ENCODE assay signal across 15 mouse cellular contexts in the genomic region with DNA sequence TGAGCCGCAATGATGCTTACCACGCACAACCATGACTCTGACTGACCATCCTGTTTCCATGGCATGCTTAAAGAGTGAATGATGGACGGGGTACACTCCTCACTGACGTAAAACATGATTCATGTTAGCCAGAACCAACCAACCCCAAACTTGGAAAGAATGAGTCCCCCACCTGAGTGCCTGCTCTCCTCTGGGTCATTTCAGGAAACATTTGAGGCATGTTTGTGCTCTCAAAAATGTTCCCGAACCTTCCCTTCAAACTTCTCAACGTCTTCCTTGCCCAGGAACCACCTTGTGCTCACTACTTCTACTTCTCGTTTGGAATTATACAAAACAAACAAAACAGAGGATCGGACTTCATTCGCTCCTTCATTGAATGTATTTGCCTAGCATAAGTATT.
DNase-seq lines count a peak whose midpoint lies in the region; ATAC-seq and TF ChIP-seq lines count a peak whose summit lies in the region.
"Had no signal": no experiment of that assay in that cellular context is flagged by ENCODE, and none has a peak within 500 bp of the region (broad histone marks: within the 10 kb centered on the region; RNA-seq: fewer than 3 reads in every experiment).

No protein-coding gene starts in this region.

- TF ChIP-seq CTCF in lung, embryonic 14.5 days (IDR thresholded peaks at IDR 0.05; ENCODE audit: low read depth) = no peak
- TF ChIP-seq CTCF in lung, adult 2 months (IDR thresholded peaks at IDR 0.05; ENCODE audit: insufficient read depth, low read length) = no peak

- DNase-seq in forebrain, embryonic 10.5 days (ENCODE audit: extremely low spot score, low spot score) = no peak
- no peak for DNase-seq in lung, embryonic 14.5 days
- DNase-seq in lung, adult 2 months = no peak
- no peak for DNase-seq in limb, embryonic 14.5 days (ENCODE audit: low spot score)
- DNase-seq in cerebellum, postnatal 25 days = no peak
- no peak for DNase-seq in ovary, postnatal 14 days (ENCODE audit: low spot score)
- DNase-seq: cerebellum, adult 11 months; gastrocnemius, postnatal 14 days; kidney, postnatal 25 days had no signal

- H3K9me3 ChIP-seq in forebrain, embryonic 10.5 days = no peaks in the 10 kb centered on the region
- H3K9me3 ChIP-seq in forebrain, embryonic 13.5 days (replicated peaks) = no peaks in the 10 kb centered on the region
- no peaks in the 10 kb centered on the region for H3K9me3 ChIP-seq in lung, embryonic 14.5 days (ENCODE audit: low read depth, low read length)
- H3K9me3 ChIP-seq in embryonic facial prominence, embryonic 13.5 days = no peaks in the 10 kb centered on the region
- H3K9me3 ChIP-seq in limb, embryonic 14.5 days (ENCODE audit: control insufficient read depth, low read length) = no peaks in the 10 kb centered on the region
- H3K9me3 ChIP-seq: liver, embryonic 12.5 days; megakaryocyte, embryonic 14.5 days; neural tube, embryonic 12.5 days had no signal

- no peak overlapping the region for H3K4me2 ChIP-seq in forebrain, embryonic 13.5 days
- peak overlapping the region; percentile 68 for H3K4me2 ChIP-seq in lung, embryonic 14.5 days
- H3K4me2 ChIP-seq in embryonic facial prominence, embryonic 13.5 days = 0 out of 2 replicates have a peak overlapping the region, but pooled peaks have one; percentile 85
- no peak overlapping the region for H3K4me2 ChIP-seq in limb, embryonic 14.5 days (replicated peaks; ENCODE audit: low read depth, low read length, severe bottlenecking)

- no peak overlapping the region for H3K9ac ChIP-seq in forebrain, embryonic 13.5 days
- no peak overlapping the region for H3K9ac ChIP-seq in lung, embryonic 14.5 days
- no peak overlapping the region for H3K9ac ChIP-seq in embryonic facial prominence, embryonic 13.5 days
- no peak overlapping the region for H3K9ac ChIP-seq in limb, embryonic 14.5 days (ENCODE audit: low read depth, low read length, severe bottlenecking)
- H3K9ac ChIP-seq: liver, embryonic 12.5 days had no signal

- H3K27ac ChIP-seq in forebrain, embryonic 10.5 days = peak overlapping the region; percentile 98
- H3K27ac ChIP-seq in forebrain, embryonic 13.5 days = no peak overlapping the region
- peak overlapping the region; percentile 99 for H3K27ac ChIP-seq in lung, embryonic 14.5 days (ENCODE audit: low read depth)
- H3K27ac ChIP-seq in embryonic facial prominence, embryonic 13.5 days = peak overlapping the region; percentile 97; the same call in 1 of the 2 replicates
- H3K27ac ChIP-seq in limb, embryonic 14.5 days (replicated peaks; ENCODE audit: low read depth, low read length) = peak overlapping the region; percentile 97
- H3K27ac ChIP-seq: liver, embryonic 12.5 days had no signal

- peaks cover 28% of the 10 kb centered on the region for H3K27me3 ChIP-seq in forebrain, embryonic 10.5 days (ENCODE audit: poor library complexity, severe bottlenecking)
- peaks cover 5% of the 10 kb centered on the region; the same call in 1 of the 2 replicates for H3K27me3 ChIP-seq in forebrain, embryonic 13.5 days
- H3K27me3 ChIP-seq in lung, embryonic 14.5 days (ENCODE audit: insufficient read depth, low read length) = no peaks in the 10 kb centered on the region
- 0 out of 2 replicates have a peak, but pooled peaks cover under 1% of the 10 kb centered on the region for H3K27me3 ChIP-seq in embryonic facial prominence, embryonic 13.5 days
- no peaks in the 10 kb centered on the region for H3K27me3 ChIP-seq in limb, embryonic 14.5 days (ENCODE audit: control insufficient read depth, insufficient read depth, low read length)
- H3K27me3 ChIP-seq: megakaryocyte, embryonic 14.5 days; neural tube, embryonic 12.5 days had no signal

- 68% methylated on average over 9 of the region's 9 CpGs for WGBS in forebrain, embryonic 10.5 days
- WGBS in forebrain, embryonic 13.5 days = 68% methylated on average over 9 of the region's 9 CpGs
- 66% methylated on average over 9 of the region's 9 CpGs for WGBS in lung, embryonic 14.5 days
- 75% methylated on average over 9 of the region's 9 CpGs for WGBS in lung, adult 2 months
- 74% methylated on average over 9 of the region's 9 CpGs for WGBS in embryonic facial prominence, embryonic 13.5 days
- WGBS in limb, embryonic 14.5 days = 78% methylated on average over 9 of the region's 9 CpGs

- H3K4me3 ChIP-seq in forebrain, embryonic 10.5 days = no peak overlapping the region
- no peak overlapping the region for H3K4me3 ChIP-seq in forebrain, embryonic 13.5 days
- no peak overlapping the region for H3K4me3 ChIP-seq in lung, embryonic 14.5 days (ENCODE audit: low read depth, low read length)
- no peak overlapping the region for H3K4me3 ChIP-seq in lung, adult 2 months (replicated peaks; ENCODE audit: extremely low read depth, low read depth, low read length)
- H3K4me3 ChIP-seq in embryonic facial prominence, embryonic 13.5 days = no peak overlapping the region
- no peak overlapping the region for H3K4me3 ChIP-seq in limb, embryonic 14.5 days (replicated peaks; ENCODE audit: low read length)
- H3K4me3 ChIP-seq: liver, embryonic 12.5 days; neural tube, embryonic 12.5 days had no signal

- no peak for ATAC-seq in forebrain, embryonic 13.5 days
- no peak for ATAC-seq in lung, embryonic 14.5 days (ENCODE audit: insufficient read depth)
- no peak for ATAC-seq in embryonic facial prominence, embryonic 13.5 days (ENCODE audit: insufficient number of reproducible peaks, insufficient read depth, low FRiP score, low TSS enrichment, low read depth)
- ATAC-seq in limb, embryonic 14.5 days (ENCODE audit: low FRiP score, low read depth) = no peak
- ATAC-seq: inflammation-experienced regulatory T-cells, adult 6 months; liver, embryonic 12.5 days had no signal

- H3K4me1 ChIP-seq in forebrain, embryonic 10.5 days = peaks cover 83% of the 10 kb centered on the region
- peaks cover 58% of the 10 kb centered on the region for H3K4me1 ChIP-seq in forebrain, embryonic 13.5 days
- H3K4me1 ChIP-seq in lung, embryonic 14.5 days (ENCODE audit: insufficient read depth) = peaks cover 36% of the 10 kb centered on the region
- peaks cover 6% of the 10 kb centered on the region for H3K4me1 ChIP-seq in lung, adult 2 months (ENCODE audit: control insufficient read depth, insufficient read depth, low read length)
- H3K4me1 ChIP-seq in embryonic facial prominence, embryonic 13.5 days = peaks cover 61% of the 10 kb centered on the region
- H3K4me1 ChIP-seq in limb, embryonic 14.5 days (ENCODE audit: control insufficient read depth, insufficient read depth, low read length) = peaks cover 54% of the 10 kb centered on the region

- no peak for TF ChIP-seq POLR2A in lung, adult 2 months (IDR thresholded peaks at IDR 0.05; ENCODE audit: borderline replicate concordance, extremely low read depth, low read depth, low read length)
- TF ChIP-seq POLR2A in limb, embryonic 14.5 days (IDR thresholded peaks at IDR 0.05; ENCODE audit: borderline replicate concordance, extremely low read depth, insufficient read depth, insufficient read length) = no peak

- no peaks in the 10 kb centered on the region for H3K36me3 ChIP-seq in forebrain, embryonic 10.5 days (replicated peaks)
- no peaks in the 10 kb centered on the region for H3K36me3 ChIP-seq in forebrain, embryonic 13.5 days (ENCODE audit: poor library complexity, severe bottlenecking)
- H3K36me3 ChIP-seq in lung, embryonic 14.5 days (ENCODE audit: insufficient read depth) = no peaks in the 10 kb centered on the region
- no peaks in the 10 kb centered on the region for H3K36me3 ChIP-seq in embryonic facial prominence, embryonic 13.5 days
- no peaks in the 10 kb centered on the region for H3K36me3 ChIP-seq in limb, embryonic 14.5 days (ENCODE audit: control insufficient read depth, insufficient read depth, low read length)
- H3K36me3 ChIP-seq: liver, embryonic 12.5 days; neural tube, embryonic 12.5 days had no signal

Comparison
In these comparisons a context has a peak if more than half of its experiments do, and no peak if none do; other contexts are left out.
1. H3K4me2 ChIP-seq: peak in lung, embryonic 14.5 days (single experiment) and embryonic facial prominence, embryonic 13.5 days (single experiment); none in forebrain, embryonic 13.5 days (single experiment) and limb, embryonic 14.5 days (single experiment).